Mouse (Mus musculus) cerebellum, adult 2 months (tissue): ENCODE data around the gene Eomes. TPM values are rescaled to one million over a fixed set of nuclear protein-coding genes. Genes with fewer than 3 reads are reported as not detected.

Source experiments
- DNase-seq, 2 experiments: peaks; one replicate each; pipeline ENCODE4 v3.0.0; 2021
- H3K27ac ChIP-seq: fragments of 200-500 bp; 2 replicates; pipeline ENCODE4 v1.5.1; 2012; ENCODE audit warnings: low read length, control low read depth, inconsistent platforms; ENCODE audit not compliant: insufficient read depth
- H3K27me3 ChIP-seq: fragments of 200-500 bp; 2 replicates; pipeline ENCODE4 v1.6.1; 2012; ENCODE audit warnings: inconsistent platforms, mild to moderate bottlenecking, low read length, moderate library complexity; ENCODE audit not compliant: control insufficient read depth, insufficient read depth
- H3K4me1 ChIP-seq: fragments of 200-500 bp; 2 replicates; pipeline ENCODE4 v1.6.1; 2011; ENCODE audit warnings: low read length; ENCODE audit not compliant: control insufficient read depth, insufficient read depth
- H3K4me3 ChIP-seq: fragments of 200-500 bp; replicated peaks from 2 replicates; pipeline ENCODE3; 2011; ENCODE audit warnings: mild to moderate bottlenecking, low read depth, low read length, control low read depth; ENCODE audit not compliant: insufficient read depth
- CTCF ChIP-seq: fragments of 200-500 bp; IDR thresholded peaks from 2 replicates; pipeline ENCODE4 v1.5.1; 2011; ENCODE audit warnings: low read depth, mild to moderate bottlenecking, control low read depth, low read length, moderate library complexity, borderline replicate concordance; ENCODE audit not compliant: insufficient read depth
- POLR2A ChIP-seq: fragments of 200-500 bp; IDR thresholded peaks from 2 replicates; pipeline ENCODE4 v1.6.1; 2011; ENCODE audit warnings: low read length, control low read depth, borderline replicate concordance; ENCODE audit not compliant: insufficient read depth
- WGBS: fragments of 180-500 bp; shearing (Covaris S2); methylation state at CpG from one replicate; pipeline ENCODE4 v1.1.7; 2018; 5-methylcytosine and 5-hydroxymethylcytosine counted together
- polyA plus RNA-seq: library from polyadenylated mRNA; depleted of rRNA; stranded (reverse); fragments of >200 nt; gene quantifications from 2 replicates; pipeline ENCODE4 v1.2.3, GENCODE M21; 2012; rRNA removed

Gene Eomes
- polyA plus RNA-seq: 6.0 and 6.9 TPM in 2 replicates

GRCm38 (mm10) chr9:118477961-118478360, at the start of gene Eomes:
TSS of gene Eomes (plus strand) at chr9:118478212.
- Histone ChIP-seq H3K27me3 (no peaks in the 10 kb centered on the region), H3K4me3 (peak within 1 kb of the TSS; percentile 54), H3K27ac (peak within 1 kb of the TSS; percentile 36; the same call in 1 of the 2 replicates), H3K4me1 (no peaks in the 10 kb centered on the region)
- peak; percentile 78 to 80 for DNase-seq
- TF ChIP-seq POLR2A: peak; percentile 75; the same call in 1 of the 2 replicates
- no peak for TF ChIP-seq CTCF
- WGBS: under 1% methylated on average over 9 of the region's 9 CpGs

GRCm38 (mm10) chr9:118444809-118445208, 33.2 kb upstream of the Eomes start:
- H3K4me3 ChIP-seq: no peak overlapping the region
- H3K27me3 ChIP-seq: no peaks in the 10 kb centered on the region; the same call in 1 of the 2 replicates
- WGBS: 42% methylated on average over 9 of the region's 9 CpGs
- TF ChIP-seq POLR2A (no peak), CTCF (no peak)
- no peak overlapping the region for H3K27ac ChIP-seq
- H3K4me1 ChIP-seq: no peaks in the 10 kb centered on the region
- no peak for DNase-seq

DNA sequence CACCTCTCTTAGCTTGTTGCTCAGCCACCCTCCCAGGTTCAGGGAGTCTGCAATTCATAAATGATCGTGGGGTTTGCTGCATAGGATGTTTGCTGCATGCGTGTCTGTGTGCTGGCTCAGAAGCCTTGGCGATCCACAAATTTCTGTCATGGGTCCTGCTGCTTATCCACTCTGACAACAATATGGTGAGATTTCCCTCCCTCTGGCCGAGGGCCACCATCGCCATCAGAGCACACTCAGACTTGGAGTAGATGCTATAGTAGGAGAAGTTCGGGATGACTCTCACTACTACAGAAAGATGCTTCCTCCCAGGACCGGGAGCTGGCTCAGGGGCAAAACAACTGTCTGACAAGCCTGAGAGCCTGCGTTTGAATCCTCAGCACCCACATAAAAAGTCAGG, 28.7 kb upstream of the Eomes start:
- no peak overlapping the region for H3K4me3 ChIP-seq
- no peaks in the 10 kb centered on the region for H3K4me1 ChIP-seq
- 30% methylated on average over 8 of the region's 8 CpGs for whole genome bisulfite sequencing
- TF ChIP-seq CTCF: no peak
- no peak for TF ChIP-seq POLR2A
- no peak overlapping the region for H3K27ac ChIP-seq
- no peak for DNase-seq
- H3K27me3 ChIP-seq: no peaks in the 10 kb centered on the region; the same call in 1 of the 2 replicates

DNA sequence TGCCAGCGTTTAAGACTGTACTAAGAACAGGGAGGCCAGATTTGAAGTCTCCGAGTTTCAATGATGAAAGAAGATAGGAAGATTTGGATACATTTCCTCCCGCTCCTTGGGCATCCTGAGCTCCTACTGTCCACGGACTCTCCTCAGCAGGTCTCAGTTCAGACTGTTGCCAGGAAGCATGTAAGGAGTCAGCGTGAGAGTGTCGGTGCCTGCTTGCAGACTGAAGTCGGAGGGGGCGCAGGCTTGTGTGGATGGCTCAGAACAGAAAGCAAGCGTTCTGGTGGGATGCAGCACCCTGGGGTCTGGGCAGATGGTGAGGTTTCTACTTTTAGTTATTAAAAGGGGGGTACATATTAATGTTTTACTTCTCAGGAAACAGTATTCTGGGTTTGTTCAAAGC, 24.6 kb upstream of the Eomes start:
- H3K4me1 ChIP-seq: no peaks in the 10 kb centered on the region
- no peaks in the 10 kb centered on the region for H3K27me3 ChIP-seq
- H3K27ac ChIP-seq: no peak overlapping the region
- DNase-seq: peak; percentile 32
- H3K4me3 ChIP-seq: peak overlapping the region; percentile 57
- WGBS: 5% methylated on average over 9 of the region's 9 CpGs
- TF ChIP-seq CTCF (no peak), POLR2A (no peak)

- TF ChIP-seq CTCF (no peak), POLR2A (no peak)
- Histone ChIP-seq H3K27me3 (no peaks in the 10 kb centered on the region), H3K27ac (no peak overlapping the region), H3K4me1 (no peaks in the 10 kb centered on the region), H3K4me3 (no peak overlapping the region)
- WGBS: 46% methylated on average over 9 of the region's 9 CpGs
- no peak for DNase-seq
Measured at GRCm38 (mm10) chr9:118455188-118455845, 22.7 kb upstream of the Eomes start.

DNA sequence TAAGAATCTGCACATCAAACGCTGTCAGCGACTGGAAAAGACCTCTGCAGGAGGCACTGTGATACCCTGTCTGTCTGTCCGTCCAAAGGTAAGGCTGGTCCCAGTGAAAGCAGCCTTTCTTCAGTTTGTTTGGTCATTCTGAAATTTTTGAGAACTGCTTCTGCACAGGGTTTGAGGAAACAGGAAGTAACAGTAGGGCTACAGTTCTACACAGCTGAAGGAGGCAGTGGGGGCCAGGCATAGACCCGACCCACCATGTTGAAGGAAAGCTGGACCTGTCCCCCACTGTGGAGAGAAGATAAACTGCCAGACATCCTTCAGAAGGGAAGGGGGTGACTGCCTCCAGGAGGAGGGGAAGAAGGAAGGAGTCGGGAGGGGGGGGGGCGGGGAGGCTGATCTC, 21.6 kb upstream of the Eomes start:
- no peak for TF ChIP-seq CTCF
- TF ChIP-seq POLR2A: no peak
- no peak for DNase-seq
- Histone ChIP-seq H3K27ac (no peak overlapping the region), H3K27me3 (no peaks in the 10 kb centered on the region), H3K4me1 (no peaks in the 10 kb centered on the region), H3K4me3 (no peak overlapping the region)
- WGBS: 79% methylated on average over 6 of the region's 6 CpGs

- Histone ChIP-seq H3K27me3 (no peaks in the 10 kb centered on the region), H3K4me3 (no peak overlapping the region), H3K27ac (no peak overlapping the region), H3K4me1 (no peaks in the 10 kb centered on the region)
- DNase-seq: no peak
- 3% methylated on average over 5 of the region's 5 CpGs for WGBS
- TF ChIP-seq CTCF (no peak), POLR2A (no peak)
Measured at GRCm38 (mm10) chr9:118458039-118458438, 20.0 kb upstream of the Eomes start.

GRCm38 (mm10) chr9:118464031-118464430, 14.0 kb upstream of the Eomes start:
- peaks cover 8% of the 10 kb centered on the region; the same call in 1 of the 2 replicates for H3K4me1 ChIP-seq
- TF ChIP-seq POLR2A: no peak
- no peak for TF ChIP-seq CTCF
- peak in 1 of 2 experiments; percentile 72 for DNase-seq
- H3K27ac ChIP-seq: peak overlapping the region; percentile 59; the same call in 1 of the 2 replicates
- 11% methylated on average over 1 of the region's 1 CpGs for WGBS
- H3K4me3 ChIP-seq: no peak overlapping the region
- no peaks in the 10 kb centered on the region for H3K27me3 ChIP-seq
